Mouse (Mus musculus) midbrain, embryonic 12.5 days (tissue): ENCODE measurements around the gene Ehmt2. TPM values are rescaled to one million over a fixed set of nuclear protein-coding genes. Genes with fewer than 3 reads are reported as not detected.
"Not testable (repeated sequence)": the region's sequence is repeated elsewhere in the genome, so short reads cannot be mapped to it uniquely, and the experiment has no call there.

Source experiments
- ATAC-seq: fragments of 200-750 bp; cut with Nextera tagmentation; 2 replicates; pipeline ENCODE4 v1.8.0; 2017; ENCODE audit warnings: low read depth, moderate TSS enrichment, moderate library complexity; ENCODE audit not compliant: low FRiP score
- H3K27ac ChIP-seq: fragments of 300-500 bp; sonication (generic); replicated peaks from 2 replicates; pipeline ENCODE4 v1.5.1; 2016; ENCODE audit warnings: mild to moderate bottlenecking
- H3K27me3 ChIP-seq: fragments of 300-500 bp; sonication (generic); 2 replicates; pipeline ENCODE4 v1.6.1; 2016; ENCODE audit warnings: mild to moderate bottlenecking
- H3K36me3 ChIP-seq: fragments of 300-500 bp; sonication (generic); 2 replicates; pipeline ENCODE4 v1.6.1; 2016
- H3K4me1 ChIP-seq: fragments of 300-500 bp; sonication (generic); 2 replicates; pipeline ENCODE4 v1.6.1; 2016
- H3K4me2 ChIP-seq: fragments of 300-500 bp; sonication (generic); replicated peaks from 2 replicates; pipeline ENCODE4 v1.6.1; 2016; ENCODE audit warnings: mild to moderate bottlenecking, moderate library complexity
- H3K4me3 ChIP-seq: fragments of 300-500 bp; sonication (generic); 2 replicates; pipeline ENCODE4 v1.5.1; 2016; ENCODE audit warnings: mild to moderate bottlenecking
- H3K9ac ChIP-seq: fragments of 300-500 bp; sonication (generic); replicated peaks from 2 replicates; pipeline ENCODE4 v1.6.1; 2016; ENCODE audit warnings: mild to moderate bottlenecking, moderate library complexity
- H3K9me3 ChIP-seq: fragments of 300-500 bp; sonication (generic); 2 replicates; pipeline ENCODE4 v1.6.1; 2016; ENCODE audit warnings: mild to moderate bottlenecking
- WGBS: fragments of 180-500 bp; shearing (Covaris S2); methylation state at CpG from one replicate; pipeline ENCODE4 v1.1.7; 2016; 5-methylcytosine and 5-hydroxymethylcytosine counted together
- polyA plus RNA-seq: library from polyadenylated mRNA; unstranded; fragments of >200 nt; fragmentation: Nextera tagmentation; extraction: Ambion mirVana; gene quantifications from 2 replicates; pipeline ENCODE4 v1.2.1, GENCODE M21; 2016

Gene Ehmt2
- polyA plus RNA-seq, 1 experiment from 2014 or later: 120 TPM

DNA sequence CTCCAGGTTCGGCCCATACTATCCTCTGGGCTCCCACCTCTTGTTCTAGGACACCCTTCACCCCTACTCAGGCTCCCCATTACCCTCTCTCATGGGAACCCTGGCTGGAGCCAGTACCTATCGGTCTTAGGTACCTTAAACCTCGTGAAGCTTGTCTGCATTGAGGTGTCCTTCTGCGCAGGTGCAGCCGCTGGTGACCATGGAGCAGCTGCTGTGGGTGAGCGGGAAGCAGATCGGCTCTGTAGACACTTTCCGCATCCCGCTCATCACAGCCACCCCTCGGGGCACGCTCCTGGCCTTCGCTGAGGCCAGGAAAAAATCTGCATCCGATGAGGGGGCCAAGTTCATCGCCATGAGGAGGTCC lies 33.4 kb downstream of the Ehmt2 start:
- no peak for ATAC-seq
- peaks cover 8% of the 10 kb centered on the region; the same call in 1 of the 2 replicates for H3K36me3 ChIP-seq
- WGBS: 18% methylated on average over 14 of the region's 14 CpGs
- H3K9me3 ChIP-seq: no peaks in the 10 kb centered on the region
- 0 out of 2 replicates have a peak overlapping the region, but pooled peaks have one; percentile 15 for H3K27ac ChIP-seq
- H3K27me3 ChIP-seq: peaks cover 3% of the 10 kb centered on the region; the same call in 1 of the 2 replicates
- H3K4me1 ChIP-seq: peaks cover 9% of the 10 kb centered on the region
- H3K4me3 ChIP-seq: peak overlapping the region; percentile 72
- H3K9ac ChIP-seq: peak overlapping the region; percentile 83
- H3K4me2 ChIP-seq: peak overlapping the region; percentile 98

GRCm38 (mm10) chr17:34932287-34932686 lies 34.0 kb downstream of the Ehmt2 start:
- Histone ChIP-seq H3K4me1 (peaks cover 9% of the 10 kb centered on the region), H3K27me3 (peaks cover 3% of the 10 kb centered on the region; the same call in 1 of the 2 replicates), H3K27ac (no peak overlapping the region), H3K4me3 (peak overlapping the region; percentile 72), H3K9me3 (no peaks in the 10 kb centered on the region), H3K9ac (peak overlapping the region; percentile 83), H3K4me2 (peak overlapping the region; percentile 98), H3K36me3 (peaks cover 8% of the 10 kb centered on the region; the same call in 1 of the 2 replicates)
- WGBS: 94% methylated on average over 8 of the region's 8 CpGs
- ATAC-seq: no peak

- H3K4me2 ChIP-seq: no peak overlapping the region
- H3K9me3 ChIP-seq: no peaks in the 10 kb centered on the region
- H3K27me3 ChIP-seq: peaks cover 3% of the 10 kb centered on the region; the same call in 1 of the 2 replicates
- peaks cover 8% of the 10 kb centered on the region; the same call in 1 of the 2 replicates for H3K36me3 ChIP-seq
- peaks cover 9% of the 10 kb centered on the region for H3K4me1 ChIP-seq
- no peak overlapping the region for H3K9ac ChIP-seq
- WGBS: 68% methylated on average over 24 of the region's 24 CpGs
- no peak for ATAC-seq
- no peak overlapping the region for H3K4me3 ChIP-seq
- H3K27ac ChIP-seq: no peak overlapping the region
These were observed 35.8 kb downstream of the Ehmt2 start for GRCm38 (mm10) chr17:34934031-34934430.

GRCm38 (mm10) chr17:34934830-34935229 lies 36.6 kb downstream of the Ehmt2 start:
- H3K4me1 ChIP-seq: peaks cover 9% of the 10 kb centered on the region
- H3K4me2 ChIP-seq: no peak overlapping the region
- no peak for ATAC-seq
- H3K9me3 ChIP-seq: no peaks in the 10 kb centered on the region
- peaks cover 3% of the 10 kb centered on the region; the same call in 1 of the 2 replicates for H3K27me3 ChIP-seq
- 57% methylated on average over 8 of the region's 8 CpGs for WGBS
- peaks cover 8% of the 10 kb centered on the region; the same call in 1 of the 2 replicates for H3K36me3 ChIP-seq
- H3K9ac ChIP-seq: no peak overlapping the region
- no peak overlapping the region for H3K4me3 ChIP-seq
- no peak overlapping the region for H3K27ac ChIP-seq

DNA sequence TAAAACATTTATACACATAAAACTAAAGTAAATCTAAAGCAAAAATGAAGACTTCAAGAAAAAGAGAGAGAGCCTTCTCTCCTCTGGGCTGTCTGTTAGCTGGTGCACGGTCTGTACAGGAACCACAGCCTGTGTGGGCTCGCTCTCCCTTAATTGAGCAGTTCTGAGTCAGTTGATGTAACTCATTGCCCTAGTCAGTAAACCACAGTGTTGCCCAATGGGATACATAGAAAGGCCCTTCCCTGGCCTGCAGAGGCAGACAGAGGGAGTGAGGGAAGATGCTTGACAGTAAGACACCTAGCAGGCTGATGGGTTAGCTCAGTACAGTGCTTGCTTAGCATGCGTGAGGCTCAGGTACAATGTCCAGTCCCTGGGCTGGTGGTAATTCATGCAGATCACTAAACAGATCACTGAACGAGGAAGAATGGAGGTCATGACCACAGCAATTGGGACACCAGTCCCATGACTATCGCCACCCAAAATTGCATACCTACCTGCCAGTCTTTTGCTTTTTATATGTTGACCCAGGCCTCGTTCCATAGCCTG lies 39.8 kb downstream of the Ehmt2 start:
- no peaks in the 10 kb centered on the region for H3K27me3 ChIP-seq
- H3K4me1 ChIP-seq: peaks cover 5% of the 10 kb centered on the region
- H3K9ac ChIP-seq: no peak overlapping the region
- H3K4me3 ChIP-seq: no peak overlapping the region
- no peak for ATAC-seq
- H3K36me3 ChIP-seq: peaks cover 8% of the 10 kb centered on the region; the same call in 1 of the 2 replicates
- H3K27ac ChIP-seq: no peak overlapping the region
- no peaks in the 10 kb centered on the region for H3K9me3 ChIP-seq
- H3K4me2 ChIP-seq: no peak overlapping the region
- 87% methylated on average over 6 of the region's 6 CpGs for WGBS

DNA sequence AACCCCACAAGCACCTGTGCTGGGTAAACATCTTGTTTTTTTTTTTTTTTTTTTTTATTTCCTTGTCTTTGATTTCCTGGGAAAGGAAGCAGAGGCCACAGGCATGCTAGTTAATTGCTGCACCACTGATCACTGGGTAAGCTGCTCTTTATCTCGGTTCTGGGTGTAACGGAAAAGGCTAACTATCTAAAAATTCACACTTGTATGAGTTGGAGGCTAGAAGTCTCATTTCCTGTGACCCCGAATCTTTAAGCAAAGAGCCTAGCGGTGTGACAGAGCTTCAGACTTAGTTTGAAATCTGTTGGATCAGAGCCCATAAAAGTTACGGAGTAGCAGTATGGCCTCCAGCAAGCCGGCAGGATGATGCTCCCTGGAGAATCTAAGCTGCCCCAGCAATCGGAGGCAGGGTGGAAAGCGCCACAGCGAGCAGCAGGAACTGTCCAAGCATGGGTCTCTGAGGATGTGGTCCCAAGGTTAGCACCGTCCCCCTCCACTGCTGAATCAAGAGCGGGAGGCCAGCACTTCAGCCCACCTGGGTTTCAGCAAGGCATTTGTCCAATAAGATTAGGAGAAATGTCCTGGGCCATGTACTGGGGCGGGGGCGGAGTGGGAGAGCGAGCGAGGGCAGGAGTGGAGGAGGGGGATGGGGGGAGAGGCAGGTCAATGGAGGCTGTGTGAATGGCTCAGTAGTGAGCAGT lies 43.2 kb downstream of the Ehmt2 start:
- H3K4me1 ChIP-seq: peaks cover 5% of the 10 kb centered on the region
- H3K9me3 ChIP-seq: no peaks in the 10 kb centered on the region
- H3K27me3 ChIP-seq: no peaks in the 10 kb centered on the region
- ATAC-seq: no peak
- H3K4me2 ChIP-seq: peak overlapping the region; percentile 46
- WGBS: 7% methylated on average over 15 of the region's 15 CpGs
- peak overlapping the region; percentile 37 for H3K9ac ChIP-seq
- H3K27ac ChIP-seq: 0 out of 2 replicates have a peak overlapping the region, but pooled peaks have one; percentile 35
- no peaks in the 10 kb centered on the region for H3K36me3 ChIP-seq
- peak overlapping the region; percentile 27 for H3K4me3 ChIP-seq

DNA sequence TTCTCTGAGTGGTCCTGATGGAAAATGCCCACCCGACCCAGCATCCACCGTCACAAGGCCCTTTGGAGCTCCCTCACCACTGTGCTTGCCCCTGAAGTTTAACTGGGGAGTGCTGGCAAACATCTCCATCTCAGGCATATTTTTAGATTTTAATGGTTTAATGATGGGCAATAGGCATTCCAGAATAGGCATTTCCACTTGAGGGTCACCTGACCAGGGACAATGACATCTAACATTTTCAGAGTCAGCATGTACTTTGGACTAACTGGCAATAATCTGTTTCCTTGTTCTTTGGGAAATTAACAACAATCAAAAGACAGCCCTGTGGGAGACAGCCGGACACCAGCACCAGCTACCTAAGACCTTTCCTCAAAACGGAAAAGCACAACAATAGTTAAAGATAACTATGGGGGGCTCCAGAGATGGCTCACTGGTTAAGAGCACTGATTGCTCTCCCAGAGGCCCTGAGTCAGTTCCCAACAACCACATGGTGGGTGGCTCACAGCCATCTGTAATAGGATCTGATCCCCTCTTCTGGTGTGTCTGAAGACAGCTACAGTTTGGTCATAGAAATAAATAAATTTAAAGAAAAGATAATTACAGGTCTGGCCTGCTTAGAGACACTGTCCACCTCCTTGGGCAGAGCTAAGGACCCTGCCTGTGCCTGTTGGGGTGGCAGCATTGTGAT lies 45.0 kb downstream of the Ehmt2 start:
- H3K4me1 ChIP-seq: peaks cover 5% of the 10 kb centered on the region
- no peak for ATAC-seq
- H3K9ac ChIP-seq: no peak overlapping the region
- H3K27ac ChIP-seq: no peak overlapping the region
- no peaks in the 10 kb centered on the region for H3K27me3 ChIP-seq
- H3K36me3 ChIP-seq: no peaks in the 10 kb centered on the region
- no peaks in the 10 kb centered on the region for H3K9me3 ChIP-seq
- H3K4me3 ChIP-seq: no peak overlapping the region
- 89% methylated on average over 4 of the region's 4 CpGs for WGBS
- H3K4me2 ChIP-seq: no peak overlapping the region

DNA sequence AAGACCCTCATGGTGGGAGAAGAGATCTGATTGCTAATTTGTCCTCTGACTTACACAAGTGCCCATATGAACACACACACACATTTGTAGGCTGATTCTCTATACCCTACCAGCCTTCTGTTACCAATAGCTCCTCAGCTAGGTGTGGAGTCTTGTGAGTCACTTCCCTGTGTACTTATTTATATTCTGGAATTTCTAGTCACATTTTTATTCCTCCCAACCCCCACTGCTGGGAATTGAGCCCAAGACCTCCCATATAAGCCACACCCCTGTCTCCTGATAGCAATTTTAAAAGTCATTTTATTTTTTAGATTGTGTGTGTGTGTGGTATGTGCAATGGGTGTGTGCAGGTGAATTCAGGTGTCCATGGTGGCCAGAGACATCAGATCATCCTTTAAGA lies 46.1 kb downstream of the Ehmt2 start:
- no peak overlapping the region for H3K4me2 ChIP-seq
- peaks cover 5% of the 10 kb centered on the region for H3K4me1 ChIP-seq
- no peak overlapping the region for H3K27ac ChIP-seq
- no peaks in the 10 kb centered on the region for H3K9me3 ChIP-seq
- no peak for ATAC-seq
- H3K27me3 ChIP-seq: no peaks in the 10 kb centered on the region
- H3K9ac ChIP-seq: no peak overlapping the region
- H3K36me3 ChIP-seq: peaks cover 1% of the 10 kb centered on the region
- H3K4me3 ChIP-seq: no peak overlapping the region

- ATAC-seq: no peak
- Histone ChIP-seq H3K9ac (no peak overlapping the region), H3K27me3 (no peaks in the 10 kb centered on the region), H3K27ac (no peak overlapping the region), H3K36me3 (peaks cover 18% of the 10 kb centered on the region), H3K9me3 (no peaks in the 10 kb centered on the region), H3K4me1 (peaks cover 13% of the 10 kb centered on the region), H3K4me3 (no peak overlapping the region), H3K4me2 (no peak overlapping the region)
- 89% methylated on average over 5 of the region's 5 CpGs for WGBS
These were observed 48.3 kb downstream of the Ehmt2 start for GRCm38 (mm10) chr17:34946486-34947140.

DNA sequence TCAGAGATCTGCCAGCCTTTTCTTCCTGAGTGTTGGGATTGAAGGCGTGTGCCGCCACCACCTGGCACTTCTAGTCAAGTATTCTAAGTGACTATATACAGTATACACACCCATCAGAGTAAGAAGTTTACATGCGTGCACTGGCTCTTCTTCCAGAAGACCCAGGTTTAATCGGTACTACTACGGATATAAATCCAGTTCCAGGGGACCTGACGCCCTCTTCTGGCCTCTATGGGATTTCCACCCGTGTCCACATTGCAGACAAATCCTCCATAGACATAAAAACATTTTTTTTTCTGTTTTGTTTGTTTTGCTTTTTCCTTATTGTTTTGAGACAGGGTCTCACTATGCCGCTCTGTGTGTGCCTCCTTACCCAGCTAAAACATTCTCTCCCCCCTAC lies 49.3 kb downstream of the Ehmt2 start:
- ATAC-seq: no peak
- Histone ChIP-seq H3K4me2 (no peak overlapping the region), H3K9me3 (no peaks in the 10 kb centered on the region), H3K27ac (no peak overlapping the region), H3K9ac (no peak overlapping the region), H3K27me3 (no peaks in the 10 kb centered on the region), H3K36me3 (peaks cover 18% of the 10 kb centered on the region), H3K4me1 (peaks cover 10% of the 10 kb centered on the region), H3K4me3 (no peak overlapping the region)
- 33% methylated on average over 8 of the region's 8 CpGs for WGBS

DNA sequence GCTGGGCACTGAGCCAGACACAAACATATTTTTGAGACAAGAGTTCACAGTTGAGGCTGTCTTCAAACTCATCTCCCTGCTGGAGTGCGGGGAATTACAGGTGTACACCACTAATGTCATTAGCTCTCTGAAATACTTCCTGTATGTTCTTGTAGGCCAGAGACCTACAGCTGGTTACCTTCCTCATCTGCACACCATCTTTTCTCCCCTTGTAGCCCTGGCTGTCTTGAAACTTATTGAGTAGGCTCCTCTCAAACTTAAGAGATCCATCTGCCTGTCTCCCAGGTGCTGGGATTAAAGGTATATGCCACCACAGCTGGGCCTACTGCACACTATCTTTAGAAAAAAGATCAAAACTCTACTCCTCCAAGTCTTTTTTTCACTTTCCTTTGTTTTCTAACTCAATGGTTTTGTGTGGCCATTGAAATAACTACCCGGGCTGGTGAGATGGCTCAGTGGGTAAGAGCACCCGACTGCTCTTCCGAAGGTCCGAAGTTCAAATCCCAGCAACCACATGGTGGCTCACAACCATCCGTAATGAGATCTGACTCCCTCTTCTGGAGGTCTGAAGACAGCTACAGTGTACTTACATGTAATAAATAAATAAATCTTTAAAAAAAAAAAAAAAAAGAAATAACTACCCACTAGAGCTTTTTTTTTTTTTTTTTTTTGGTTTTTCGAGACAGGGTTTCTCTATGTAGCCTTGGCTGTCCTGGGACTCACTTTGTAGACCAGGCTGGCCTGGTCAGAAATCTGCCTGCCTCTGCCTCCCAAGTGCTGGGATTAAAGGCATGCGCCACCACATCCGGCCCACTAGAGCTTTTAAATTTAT lies 50.7 kb downstream of the Ehmt2 start:
- not testable (repeated sequence) for H3K27me3 ChIP-seq, H3K4me2 ChIP-seq, H3K9ac ChIP-seq, H3K4me1 ChIP-seq, ATAC-seq, H3K9me3 ChIP-seq, H3K27ac ChIP-seq, H3K4me3 ChIP-seq
- 62% methylated on average over 9 of the region's 9 CpGs for WGBS
- H3K36me3 ChIP-seq: peaks cover 18% of the 10 kb centered on the region
